Mouse (Mus musculus): ENCODE results near the gene Gm20518. TPM values are rescaled to one million over a fixed set of nuclear protein-coding genes. Genes with fewer than 3 reads are reported as not detected.
A peak's percentile ranks its signal among the peaks of the same experiment; 100 is the strongest.

The Gm20518 gene
- total and polyA plus RNA-seq, 3 experiments, result 0.35 to 0.53 TPM; not detected in 1

DNA sequence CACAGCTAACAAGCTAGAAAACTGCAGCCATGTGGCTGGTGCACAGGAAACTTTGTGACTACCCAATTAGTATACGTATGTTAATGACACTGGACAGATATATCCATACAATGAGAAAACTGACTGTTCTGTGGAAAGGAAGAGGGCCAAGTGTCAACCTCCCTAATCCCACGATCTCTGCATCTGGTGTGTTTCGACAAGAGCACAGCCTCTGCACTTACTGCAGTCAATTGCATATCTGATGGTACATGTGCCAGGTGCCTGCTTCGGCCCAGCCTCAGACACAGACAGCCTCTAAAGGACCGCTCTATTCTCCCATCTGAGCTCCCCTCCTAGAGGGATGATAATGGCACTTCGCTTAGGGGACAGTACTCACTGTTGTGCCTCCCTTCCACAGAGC is 43.0 kb downstream of the Gm20518 start:
- peaks cover 2 to 6% of the 10 kb centered on the region in 2 experiments; a peak in 3 of 4 replicates for H3K4me1 ChIP-seq (ENCODE audit: control insufficient read depth in 1 of 2, insufficient read depth in 2 of 2, low read length in 2 of 2)
- peak; percentile 51 for DNase-seq (ENCODE audit: low read depth, low spot score)

DNA sequence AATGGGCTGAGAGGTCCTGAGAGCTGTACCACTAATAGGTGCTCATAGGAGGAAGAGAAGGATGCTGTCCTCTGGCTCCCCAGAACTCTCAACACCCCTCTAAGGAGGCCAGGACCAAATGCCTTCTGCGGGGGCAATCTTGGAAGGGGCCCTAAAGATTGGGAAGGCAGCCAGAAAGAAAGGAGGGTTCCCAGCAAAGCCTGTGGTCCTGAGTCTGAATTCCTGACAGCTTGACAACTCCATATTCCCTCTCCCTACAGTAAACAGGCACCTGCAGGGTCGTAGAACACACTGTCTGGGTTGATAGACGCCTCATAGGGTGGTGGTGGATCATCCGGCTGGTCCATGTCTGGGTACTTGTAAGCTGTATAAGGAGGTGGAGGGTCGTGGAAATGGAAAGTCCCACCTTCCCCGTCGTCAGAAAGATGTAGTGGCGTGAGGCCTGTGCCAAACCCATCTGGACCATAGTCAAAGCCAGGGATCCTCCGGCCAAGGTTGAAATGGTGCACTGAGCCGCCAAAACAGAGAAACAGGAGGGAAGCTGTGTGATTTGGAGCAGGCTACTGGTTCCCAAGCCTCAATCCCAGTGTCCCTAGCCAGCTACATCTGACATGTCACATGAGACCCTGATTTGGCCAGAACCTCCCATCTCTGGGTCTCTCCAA is 47.6 kb downstream of the Gm20518 start:
- Histone ChIP-seq H3K36me3 (ENCODE audit: control insufficient read depth in 1 of 2, insufficient read depth in 2 of 2, low read length in 2 of 2) (peaks cover 4 to 7% of the 10 kb centered on the region in 2 experiments), H3K4me1 (ENCODE audit: control insufficient read depth in 1 of 2, insufficient read depth in 2 of 2, low read length in 2 of 2) (peaks cover 1 to 5% of the 10 kb centered on the region in 2 experiments; a peak in 3 of 4 replicates), H3K4me3 (ENCODE audit: control insufficient read depth in 1 of 2, insufficient read depth in 1 of 2, low read depth in 2 of 2, low read length in 2 of 2) (no peak overlapping the region), H3K9me3 (replicated peaks; ENCODE audit: insufficient read depth, low read length) (no peaks in the 10 kb centered on the region), H3K27ac (ENCODE audit: control insufficient read depth, low read depth, low read length) (no peak overlapping the region), H3K79me2 (ENCODE audit: control insufficient read depth, insufficient read depth, low read length, poor library complexity) (no peaks in the 10 kb centered on the region), H3K9ac (ENCODE audit: control insufficient read depth, low read depth, low read length, poor library complexity, severe bottlenecking) (no peak overlapping the region), H3K27me3 (ENCODE audit: control insufficient read depth in 1 of 2, insufficient read depth in 2 of 2, low read length in 2 of 2) (no peaks in the 10 kb centered on the region)
- no peak for TF ChIP-seq GABPA (IDR thresholded peaks at IDR 0.05; ENCODE audit: low read depth, low read length)
- TF ChIP-seq NRF1 (IDR thresholded peaks at IDR 0.05; ENCODE audit: insufficient read depth, low read depth, low read length, poor library complexity, severe bottlenecking), result no peak
- no peak for TF ChIP-seq ELF1 (IDR thresholded peaks at IDR 0.05; ENCODE audit: low read depth, low read length)
- TF ChIP-seq POLR2AphosphoS5 (IDR thresholded peaks at IDR 0.05; ENCODE audit: borderline replicate concordance, low read depth, low read length), result no peak
- no peak for TF ChIP-seq TBP (IDR thresholded peaks at IDR 0.05; ENCODE audit: low read depth, low read length)
- TF ChIP-seq SMC3 (IDR thresholded peaks at IDR 0.05; ENCODE audit: low read depth, low read length), result no peak
- TF ChIP-seq MAFK (IDR thresholded peaks at IDR 0.05; ENCODE audit: borderline replicate concordance, low read depth, low read length), result no peak
- no peak for TF ChIP-seq CTCF (IDR thresholded peaks at IDR 0.05 in 2 of 3, conservative IDR thresholded peaks at IDR 0.05 in 1 of 3; ENCODE audit: control insufficient read depth in 1 of 3, insufficient read depth in 1 of 3, low read depth in 2 of 3, low read length in 3 of 3, poor library complexity in 1 of 3, severe bottlenecking in 1 of 3)
- TF ChIP-seq ETS1 (IDR thresholded peaks at IDR 0.05; ENCODE audit: low read depth, low read length), result no peak
- no peak for TF ChIP-seq RCOR1 (IDR thresholded peaks at IDR 0.05; ENCODE audit: low read depth, low read length)
- no peak for TF ChIP-seq SIN3A (IDR thresholded peaks at IDR 0.05; ENCODE audit: low read length)
- TF ChIP-seq MAX (IDR thresholded peaks at IDR 0.05; ENCODE audit: low read length), result no peak
- no peak for DNase-seq (ENCODE audit: low read depth, low spot score)

More for the DNA sequence above, 43.0 kb downstream of the Gm20518 start:
- no peak for TF ChIP-seq TAL1 (IDR thresholded peaks at IDR 0.05; ENCODE audit: low read length)
- TF ChIP-seq ETS1 (IDR thresholded peaks at IDR 0.05; ENCODE audit: low read depth, low read length), result peak; percentile 48; the same call in 1 of the 2 replicates
- TF ChIP-seq TCF12 (IDR thresholded peaks at IDR 0.05; ENCODE audit: low read depth, low read length), result peak; percentile 68
- 0 out of 2 replicates have a peak, but pooled peaks have one; percentile 27 for TF ChIP-seq SIN3A (IDR thresholded peaks at IDR 0.05; ENCODE audit: low read length)
- peak; percentile 75 for TF ChIP-seq GATA1 (IDR thresholded peaks at IDR 0.05; ENCODE audit: low read depth, low read length)
- TF ChIP-seq MAFK (IDR thresholded peaks at IDR 0.05; ENCODE audit: borderline replicate concordance, low read depth, low read length), result no peak
- TF ChIP-seq SMC3 (IDR thresholded peaks at IDR 0.05; ENCODE audit: low read depth, low read length), result no peak
- no peak for TF ChIP-seq E2F4 (IDR thresholded peaks at IDR 0.05; ENCODE audit: borderline replicate concordance, low read depth, low read length)
- peak; percentile 24; the same call in 1 of the 2 replicates for TF ChIP-seq MXI1 (IDR thresholded peaks at IDR 0.05; ENCODE audit: low read depth, low read length)
- peak; percentile 57 to 61; a peak in 2 of 4 replicates for TF ChIP-seq EP300 (IDR thresholded peaks at IDR 0.05; ENCODE audit: low read depth in 1 of 2, low read length in 2 of 2)
- TF ChIP-seq USF1 (IDR thresholded peaks at IDR 0.05; ENCODE audit: low read depth, low read length), result 0 out of 2 replicates have a peak, but pooled peaks have one; percentile 16
- no peak for TF ChIP-seq NRF1 (IDR thresholded peaks at IDR 0.05; ENCODE audit: insufficient read depth, low read depth, low read length, poor library complexity, severe bottlenecking)
- peaks cover 6 to 8% of the 10 kb centered on the region in 2 experiments for H3K36me3 ChIP-seq (ENCODE audit: control insufficient read depth in 1 of 2, insufficient read depth in 2 of 2, low read length in 2 of 2)
- H3K9me3 ChIP-seq (replicated peaks; ENCODE audit: insufficient read depth, low read length), result no peaks in the 10 kb centered on the region
- no peaks in the 10 kb centered on the region for H3K27me3 ChIP-seq (ENCODE audit: control insufficient read depth in 1 of 2, insufficient read depth in 2 of 2, low read length in 2 of 2)
- H3K4me3 ChIP-seq (ENCODE audit: control insufficient read depth in 1 of 2, insufficient read depth in 1 of 2, low read depth in 2 of 2, low read length in 2 of 2), result no peak overlapping the region
- H3K27ac ChIP-seq (ENCODE audit: control insufficient read depth, low read depth, low read length), result no peak overlapping the region
- no peak overlapping the region for H3K9ac ChIP-seq (ENCODE audit: control insufficient read depth, low read depth, low read length, poor library complexity, severe bottlenecking)
- no peaks in the 10 kb centered on the region for H3K79me2 ChIP-seq (ENCODE audit: control insufficient read depth, insufficient read depth, low read length, poor library complexity)

All from MEL (cell line).